Mouse (Mus musculus) lung, embryonic 16.5 days (tissue): Measurements from ENCODE around the gene Fam102b. TPM values are rescaled to one million over a fixed set of nuclear protein-coding genes. Genes with fewer than 3 reads are reported as not detected.

Experiments
- ATAC-seq: fragments of 200-750 bp; cut with Nextera tagmentation; 2 replicates; pipeline ENCODE4 v1.8.0; 2017; ENCODE audit warnings: low read depth, mild to moderate bottlenecking, moderate library complexity
- H3K27ac ChIP-seq: fragments of 300-500 bp; sonication (generic); 2 replicates; pipeline ENCODE4 v1.5.1; 2014; ENCODE audit warnings: mild to moderate bottlenecking, control low read depth, low read length
- H3K27me3 ChIP-seq: fragments of 300-500 bp; sonication (generic); 2 replicates; pipeline ENCODE4 v1.6.1; 2014; ENCODE audit warnings: low read depth, low read length, mixed read lengths; ENCODE audit not compliant: control insufficient read depth, insufficient read depth
- H3K36me3 ChIP-seq: fragments of 300-500 bp; sonication (generic); 2 replicates; pipeline ENCODE4 v1.6.1; 2014; ENCODE audit warnings: low read length; ENCODE audit not compliant: control insufficient read depth, insufficient read depth
- H3K4me1 ChIP-seq: fragments of 300-500 bp; sonication (generic); replicated peaks from 2 replicates; pipeline ENCODE4 v1.6.1; 2014; ENCODE audit warnings: low read length, mixed read lengths; ENCODE audit not compliant: control insufficient read depth, insufficient read depth
- H3K4me2 ChIP-seq: fragments of 300-500 bp; sonication (generic); 2 replicates; pipeline ENCODE4 v1.6.1; 2014; ENCODE audit warnings: low read depth, low read length, control low read depth
- H3K4me3 ChIP-seq: fragments of 300-500 bp; sonication (generic); 2 replicates; pipeline ENCODE4 v1.5.1; 2014; ENCODE audit warnings: mild to moderate bottlenecking, low read length, control low read depth
- H3K9ac ChIP-seq: fragments of 300-500 bp; sonication (generic); 2 replicates; pipeline ENCODE4 v1.6.1; 2014; ENCODE audit warnings: low read length, control low read depth
- H3K9me3 ChIP-seq: fragments of 300-500 bp; sonication (generic); 2 replicates; pipeline ENCODE4 v1.6.1; 2016; ENCODE audit warnings: low read length; ENCODE audit not compliant: control insufficient read depth
- WGBS: fragments of 180-500 bp; shearing (Covaris S2); extraction: QIAGEN DNeasy Blood & Tissue Kit; methylation state at CpG from one replicate; pipeline ENCODE4 v1.1.7; 2014; 5-methylcytosine and 5-hydroxymethylcytosine counted together
- polyA plus RNA-seq: library from polyadenylated mRNA; unstranded; fragments of >200 nt; fragmentation: Nextera tagmentation; extraction: Ambion mirVana; gene quantifications from 2 replicates; pipeline ENCODE4 v1.2.1, GENCODE M21; 2015

Fam102b gene
- polyA plus RNA-seq, 1 experiment from 2014 or later = 5.5 TPM

DNA sequence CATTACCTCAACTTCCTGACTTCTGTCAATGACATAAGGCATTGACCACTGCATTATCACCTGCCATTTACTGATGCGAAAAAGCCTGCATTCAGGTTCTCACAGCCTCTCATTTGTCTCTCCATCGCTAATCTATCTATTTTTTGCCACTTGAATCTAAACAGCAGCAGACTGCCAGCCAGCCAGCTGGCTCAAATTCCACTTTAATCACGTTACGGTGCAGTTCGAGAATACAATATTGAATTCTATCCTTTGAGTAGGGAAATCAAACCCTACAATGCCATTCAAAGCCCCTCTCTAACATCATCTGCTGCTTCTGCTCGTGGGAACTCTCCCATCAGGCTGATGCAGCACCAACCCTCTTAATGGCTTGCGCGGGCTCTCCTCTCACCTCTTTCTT lies 4.3 kb downstream of the Fam102b start:
- Histone ChIP-seq H3K27ac (no peak overlapping the region), H3K9ac (no peak overlapping the region), H3K4me1 (peaks cover 11% of the 10 kb centered on the region), H3K36me3 (no peaks in the 10 kb centered on the region), H3K27me3 (no peaks in the 10 kb centered on the region), H3K4me3 (no peak overlapping the region), H3K9me3 (no peaks in the 10 kb centered on the region), H3K4me2 (no peak overlapping the region)
- WGBS = 73% methylated on average over 8 of the region's 8 CpGs
- no peak for ATAC-seq

- no peak overlapping the region for H3K27ac ChIP-seq
- no peak overlapping the region for H3K9ac ChIP-seq
- WGBS = 66% methylated on average over 6 of the region's 6 CpGs
- no peak overlapping the region for H3K4me3 ChIP-seq
- peaks cover 11% of the 10 kb centered on the region for H3K4me1 ChIP-seq
- H3K27me3 ChIP-seq = no peaks in the 10 kb centered on the region
- H3K4me2 ChIP-seq = no peak overlapping the region
- no peaks in the 10 kb centered on the region for H3K36me3 ChIP-seq
- H3K9me3 ChIP-seq = no peaks in the 10 kb centered on the region
- ATAC-seq = no peak
Observed at GRCm38 (mm10) chr3:109021720-109022516, 5.5 kb downstream of the Fam102b start.

- Histone ChIP-seq H3K4me2 (no peak overlapping the region), H3K9ac (no peak overlapping the region), H3K9me3 (no peaks in the 10 kb centered on the region), H3K36me3 (no peaks in the 10 kb centered on the region), H3K27ac (no peak overlapping the region), H3K4me3 (no peak overlapping the region), H3K4me1 (0 out of 2 replicates have a peak, but pooled peaks cover 3% of the 10 kb centered on the region), H3K27me3 (no peaks in the 10 kb centered on the region)
- WGBS = 75% methylated on average over 5 of the region's 5 CpGs
- no peak for ATAC-seq
Observed at GRCm38 (mm10) chr3:109018336-109018735, 9.1 kb downstream of the Fam102b start.

DNA sequence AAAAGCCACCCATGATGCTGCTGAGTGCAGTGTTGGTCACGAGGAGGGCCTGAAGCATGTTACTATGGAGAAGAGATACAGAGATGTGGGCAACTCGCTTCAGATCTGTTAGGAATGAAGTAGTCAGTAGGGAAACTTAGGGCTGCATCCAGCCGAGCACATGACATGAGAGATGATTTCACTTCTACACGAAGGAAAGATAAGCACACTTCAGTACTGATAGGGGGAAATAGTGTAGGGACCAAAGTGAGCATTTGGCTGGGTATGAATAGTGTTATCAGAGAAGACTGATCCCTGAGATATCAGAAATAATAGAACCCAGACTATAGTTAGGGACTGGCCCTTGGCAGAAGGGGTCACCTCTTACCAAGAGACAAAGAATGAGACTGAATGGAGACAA lies 14.8 kb downstream of the Fam102b start:
- H3K4me2 ChIP-seq = no peak overlapping the region
- no peak for ATAC-seq
- H3K4me1 ChIP-seq = peaks cover 18% of the 10 kb centered on the region
- no peak overlapping the region for H3K9ac ChIP-seq
- H3K27ac ChIP-seq = no peak overlapping the region
- no peak overlapping the region for H3K4me3 ChIP-seq
- 63% methylated on average over 4 of the region's 4 CpGs for WGBS
- H3K9me3 ChIP-seq = no peaks in the 10 kb centered on the region
- no peaks in the 10 kb centered on the region for H3K27me3 ChIP-seq
- H3K36me3 ChIP-seq = no peaks in the 10 kb centered on the region

DNA sequence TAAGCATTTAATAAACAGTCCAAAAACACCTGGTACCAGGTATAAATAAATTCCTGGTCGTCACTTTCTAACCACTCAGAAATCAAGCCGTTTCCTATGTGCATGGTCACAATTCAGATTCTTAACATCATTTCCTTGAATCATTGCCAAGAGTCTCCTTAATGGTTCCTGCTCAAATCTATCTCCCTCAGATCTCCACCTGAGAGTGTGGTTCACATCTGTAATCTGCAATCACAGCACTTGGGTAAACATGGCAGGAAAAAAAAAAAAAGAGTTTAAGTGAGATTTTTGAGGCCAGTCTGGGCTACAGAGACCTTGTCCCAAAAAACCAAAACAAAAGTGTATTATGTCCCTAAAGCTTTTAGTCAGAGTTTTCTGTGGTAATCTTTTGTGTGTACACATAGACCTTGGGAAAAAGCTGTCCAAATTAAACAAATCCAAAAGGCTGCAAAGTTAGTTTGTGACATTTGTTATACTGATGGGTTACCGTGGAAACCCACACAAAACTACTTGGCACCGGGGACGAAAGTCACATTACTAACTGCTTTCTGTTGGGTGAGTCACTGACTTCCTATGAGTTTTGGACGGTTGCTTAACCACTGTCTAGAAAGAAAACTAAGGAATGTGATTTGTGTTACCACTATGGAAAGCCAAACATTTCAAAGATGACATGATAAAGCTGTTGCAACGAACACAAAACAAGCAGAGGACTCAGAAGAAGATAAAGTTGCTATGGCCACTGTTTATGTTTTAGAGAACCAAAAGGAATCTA lies 16.7 kb downstream of the Fam102b start:
- H3K9ac ChIP-seq = no peak overlapping the region
- no peak overlapping the region for H3K4me3 ChIP-seq
- H3K27ac ChIP-seq = peak overlapping the region; percentile 77
- H3K36me3 ChIP-seq = no peaks in the 10 kb centered on the region
- no peaks in the 10 kb centered on the region for H3K9me3 ChIP-seq
- H3K4me1 ChIP-seq = peaks cover 16% of the 10 kb centered on the region
- 4% methylated on average over 7 of the region's 7 CpGs for WGBS
- H3K4me2 ChIP-seq = peak overlapping the region; percentile 37
- no peaks in the 10 kb centered on the region for H3K27me3 ChIP-seq
- peak; percentile 94 for ATAC-seq

GRCm38 (mm10) chr3:109008180-109008579 lies 19.2 kb downstream of the Fam102b start:
- peaks cover 16% of the 10 kb centered on the region for H3K4me1 ChIP-seq
- 83% methylated on average over 5 of the region's 5 CpGs for WGBS
- H3K9me3 ChIP-seq = no peaks in the 10 kb centered on the region
- H3K4me3 ChIP-seq = no peak overlapping the region
- no peak for ATAC-seq
- no peak overlapping the region for H3K4me2 ChIP-seq
- no peak overlapping the region for H3K9ac ChIP-seq
- no peaks in the 10 kb centered on the region for H3K27me3 ChIP-seq
- H3K36me3 ChIP-seq = no peaks in the 10 kb centered on the region
- no peak overlapping the region for H3K27ac ChIP-seq

DNA sequence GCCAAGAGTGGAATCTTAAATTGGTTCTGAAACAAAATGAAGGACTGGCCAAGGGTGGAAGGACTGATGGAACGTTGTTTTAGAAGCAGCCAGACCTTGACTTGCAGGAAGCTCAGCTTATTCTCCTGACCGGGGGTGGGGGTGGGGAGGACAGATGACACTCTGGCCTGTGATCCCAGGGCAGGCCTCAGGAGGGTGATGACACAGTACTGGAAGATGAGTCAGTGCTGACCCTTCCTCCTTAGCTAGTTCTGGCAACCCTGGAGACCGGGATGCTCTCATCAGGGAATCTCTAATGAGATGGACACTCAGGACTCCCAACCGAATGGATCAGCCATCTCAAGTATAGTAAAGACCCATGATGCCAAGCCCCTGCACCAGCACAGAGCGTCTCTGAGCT lies 21.6 kb downstream of the Fam102b start:
- no peak overlapping the region for H3K4me3 ChIP-seq
- H3K36me3 ChIP-seq = peaks cover 10% of the 10 kb centered on the region; the same call in 1 of the 2 replicates
- no peak overlapping the region for H3K4me2 ChIP-seq
- H3K27me3 ChIP-seq = no peaks in the 10 kb centered on the region
- H3K9ac ChIP-seq = no peak overlapping the region
- WGBS = 73% methylated on average over 5 of the region's 5 CpGs
- H3K9me3 ChIP-seq = no peaks in the 10 kb centered on the region
- peaks cover 8% of the 10 kb centered on the region for H3K4me1 ChIP-seq
- no peak for ATAC-seq
- no peak overlapping the region for H3K27ac ChIP-seq

DNA sequence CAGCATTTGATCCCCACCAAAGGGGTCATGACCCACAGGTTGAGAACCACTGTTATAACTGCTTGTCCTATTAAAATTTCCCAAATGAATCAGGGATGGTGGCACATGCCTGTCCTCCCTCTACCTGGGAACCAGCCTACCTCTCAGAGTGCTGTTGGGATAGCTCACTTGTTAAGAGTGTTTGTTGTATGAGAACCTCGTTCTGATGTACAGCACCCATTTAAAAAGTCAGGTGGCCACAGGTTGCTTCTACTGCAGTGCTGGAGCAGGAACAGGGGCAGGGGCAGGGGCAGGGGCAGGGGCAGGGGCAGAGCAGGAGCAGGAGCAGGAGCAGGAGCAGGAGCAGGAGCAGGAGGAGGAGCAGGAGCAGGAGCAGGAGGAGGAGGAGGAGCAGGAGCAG lies 28.2 kb downstream of the Fam102b start:
- Histone ChIP-seq H3K4me1 (0 out of 2 replicates have a peak, but pooled peaks cover 2% of the 10 kb centered on the region), H3K27ac (no peak overlapping the region), H3K4me2 (no peak overlapping the region), H3K4me3 (no peak overlapping the region), H3K36me3 (peaks cover 17% of the 10 kb centered on the region), H3K9ac (no peak overlapping the region), H3K9me3 (no peaks in the 10 kb centered on the region), H3K27me3 (no peaks in the 10 kb centered on the region)
- ATAC-seq = no peak
- 48% methylated on average over 1 of the region's 1 CpGs for WGBS

- 56% methylated on average over 4 of the region's 4 CpGs for WGBS
Observed at GRCm38 (mm10) chr3:108997762-108998161, 29.6 kb downstream of the Fam102b start.

More at GRCm38 (mm10) chr3:108997762-108998161, 29.6 kb downstream of the Fam102b start:
- peaks cover 17% of the 10 kb centered on the region for H3K36me3 ChIP-seq
- no peak overlapping the region for H3K4me3 ChIP-seq
- ATAC-seq = no peak
- no peaks in the 10 kb centered on the region for H3K9me3 ChIP-seq
- H3K27me3 ChIP-seq = no peaks in the 10 kb centered on the region
- H3K9ac ChIP-seq = no peak overlapping the region
- no peak overlapping the region for H3K27ac ChIP-seq
- no peak overlapping the region for H3K4me2 ChIP-seq
- H3K4me1 ChIP-seq = 0 out of 2 replicates have a peak, but pooled peaks cover 2% of the 10 kb centered on the region
